Mouse (Mus musculus) ES-Bruce4 (cell line): ENCODE data around the gene Ankrd36. TPM values are rescaled to one million over a fixed set of nuclear protein-coding genes. Genes with fewer than 3 reads are reported as not detected.

Experiments used
- H3K27ac ChIP-seq: 2 replicates; pipeline ENCODE4 v1.5.1; 2012; ENCODE audit warnings: low read length, inconsistent platforms; ENCODE audit not compliant: insufficient read depth
- H3K27me3 ChIP-seq: 2 replicates; pipeline ENCODE4 v1.6.1; 2012; ENCODE audit warnings: mild to moderate bottlenecking, low read length, inconsistent platforms; ENCODE audit not compliant: control insufficient read depth, poor library complexity, insufficient read depth, severe bottlenecking
- H3K36me3 ChIP-seq: 2 replicates; pipeline ENCODE4 v1.6.1; 2012; ENCODE audit warnings: inconsistent platforms, mild to moderate bottlenecking, low read length, moderate library complexity; ENCODE audit not compliant: control insufficient read depth, poor library complexity, insufficient read depth, severe bottlenecking
- H3K4me1 ChIP-seq: one replicate; pipeline ENCODE4 v1.8.1; 2011; ENCODE audit warnings: low read length; ENCODE audit not compliant: control insufficient read depth, insufficient read depth
- H3K4me3 ChIP-seq: 2 replicates; pipeline ENCODE4 v1.5.1; 2011; ENCODE audit warnings: low read depth, mild to moderate bottlenecking, low read length
- H3K9ac ChIP-seq: 2 replicates; pipeline ENCODE4 v1.6.1; 2012; ENCODE audit warnings: low read depth, mild to moderate bottlenecking, inconsistent platforms; ENCODE audit not compliant: poor library complexity, severe bottlenecking
- H3K9me3 ChIP-seq: replicated peaks from 2 replicates; pipeline ENCODE4 v1.6.1; 2012; ENCODE audit warnings: mild to moderate bottlenecking, low read length, inconsistent platforms; ENCODE audit not compliant: control insufficient read depth, poor library complexity, insufficient read depth, severe bottlenecking
- CTCF ChIP-seq: IDR thresholded peaks from one replicate; pipeline ENCODE4 v1.8.1; 2011; ENCODE audit warnings: low read depth, low read length
- EP300 ChIP-seq: IDR thresholded peaks from 2 replicates; pipeline ENCODE4 v1.6.1; 2011; ENCODE audit warnings: low read depth, low read length; ENCODE audit not compliant: insufficient read depth
- POLR2A ChIP-seq: IDR thresholded peaks from one replicate; pipeline ENCODE4 v1.8.1; 2011; ENCODE audit warnings: low read length; ENCODE audit not compliant: insufficient read depth
- polyA plus RNA-seq: library from polyadenylated mRNA; stranded (reverse); fragments of >200 nt; gene quantifications from 2 replicates; pipeline ENCODE4 v1.2.4, GENCODE M21; 2011; ENCODE audit warnings: low read depth; ENCODE audit not compliant: missing spikeins, insufficient read depth, insufficient read length

Ankrd36 gene
- polyA plus RNA-seq: not detected in 2 replicates

- Histone ChIP-seq H3K4me3 (no peak within 1 kb of the TSS), H3K27ac (no peak within 1 kb of the TSS), H3K36me3 (no peaks in the 10 kb centered on the region), H3K4me1 (no peaks in the 10 kb centered on the region), H3K9ac (no peak within 1 kb of the TSS), H3K9me3 (no peaks in the 10 kb centered on the region), H3K27me3 (no peaks in the 10 kb centered on the region)
- no peak for TF ChIP-seq EP300
- TF ChIP-seq POLR2A: no peak
- no peak for TF ChIP-seq CTCF
These were observed at the start of gene Ankrd36 for GRCm38 (mm10) chr11:5569474-5569873. TSS of gene Ankrd36 (plus strand) at chr11:5569684.

GRCm38 (mm10) chr11:5520412-5521265 lies 48.8 kb upstream of the Ankrd36 start, which contains the start of gene Xbp1:
TSS of gene Xbp1 (plus strand) at chr11:5520659.
- TF ChIP-seq EP300 (no peak), POLR2A (no peak), CTCF (no peak)
- H3K9me3 ChIP-seq: no peaks in the 10 kb centered on the region
- peak within 1 kb of the TSS; percentile 96 for H3K4me3 ChIP-seq
- H3K4me1 ChIP-seq: peaks cover 2% of the 10 kb centered on the region
- H3K27ac ChIP-seq: peak within 1 kb of the TSS; percentile 5; the same call in 1 of the 2 replicates
- H3K36me3 ChIP-seq: peaks cover 34% of the 10 kb centered on the region
- peak within 1 kb of the TSS; percentile 95 for H3K9ac ChIP-seq
- no peaks in the 10 kb centered on the region for H3K27me3 ChIP-seq

- TF ChIP-seq POLR2A (no peak), EP300 (no peak), CTCF (no peak)
- Histone ChIP-seq H3K4me1 (peaks cover 1% of the 10 kb centered on the region), H3K27me3 (no peaks in the 10 kb centered on the region), H3K9me3 (no peaks in the 10 kb centered on the region), H3K9ac (peak overlapping the region; percentile 95), H3K27ac (peak overlapping the region; percentile 5; the same call in 1 of the 2 replicates), H3K4me3 (peak overlapping the region; percentile 96), H3K36me3 (peaks cover 39% of the 10 kb centered on the region)
These were observed 48.3 kb upstream of the Ankrd36 start for GRCm38 (mm10) chr11:5521266-5521515.

GRCm38 (mm10) chr11:5521516-5522291 lies 47.8 kb upstream of the Ankrd36 start:
- no peaks in the 10 kb centered on the region for H3K9me3 ChIP-seq
- H3K27ac ChIP-seq: peak overlapping the region; percentile 5; the same call in 1 of the 2 replicates
- H3K4me3 ChIP-seq: peak overlapping the region; percentile 96
- TF ChIP-seq EP300 (no peak), CTCF (peak; percentile 61)
- H3K36me3 ChIP-seq: peaks cover 44% of the 10 kb centered on the region
- no peaks in the 10 kb centered on the region for H3K27me3 ChIP-seq
- H3K9ac ChIP-seq: peak overlapping the region; percentile 95
- peaks cover 1% of the 10 kb centered on the region for H3K4me1 ChIP-seq

GRCm38 (mm10) chr11:5522798-5523415 lies 46.6 kb upstream of the Ankrd36 start:
- no peak for TF ChIP-seq EP300
- no peak for TF ChIP-seq CTCF
- no peak for TF ChIP-seq POLR2A
- Histone ChIP-seq H3K36me3 (peaks cover 51% of the 10 kb centered on the region), H3K27ac (no peak overlapping the region), H3K9me3 (no peaks in the 10 kb centered on the region), H3K9ac (peak overlapping the region; percentile 28; the same call in 1 of the 2 replicates), H3K4me3 (no peak overlapping the region), H3K27me3 (no peaks in the 10 kb centered on the region), H3K4me1 (peaks cover 1% of the 10 kb centered on the region)
